Mouse (Mus musculus): ENCODE measurements around the gene Chchd6. TPM values are rescaled to one million over a fixed set of nuclear protein-coding genes. Genes with fewer than 3 reads are reported as not detected.

Gene Chchd6
- polyA plus RNA-seq, 1 experiment from 2014 or later: 91.2 TPM

- no peaks in the 10 kb centered on the region for H3K36me3 ChIP-seq (ENCODE audit: control insufficient read depth, insufficient read depth, low read length)
- H3K9me3 ChIP-seq (ENCODE audit: control insufficient read depth, low read length): no peaks in the 10 kb centered on the region
- H3K9ac ChIP-seq (ENCODE audit: low read depth, low read length): no peak overlapping the region
- ATAC-seq (ENCODE audit: low FRiP score) (0 out of 2 replicates have a peak, but pooled peaks have one; percentile 21), DNase-seq (ENCODE audit: low spot score) (peak; percentile 8)
- no peak overlapping the region for H3K27ac ChIP-seq (ENCODE audit: low read depth, low read length)
- H3K4me3 ChIP-seq (ENCODE audit: low read depth, low read length): no peak overlapping the region
- no peak overlapping the region for H3K4me2 ChIP-seq (replicated peaks; ENCODE audit: low read depth, low read length)
- peaks cover 3% of the 10 kb centered on the region; the same call in 1 of the 2 replicates for H3K4me1 ChIP-seq (replicated peaks; ENCODE audit: control insufficient read depth, insufficient read depth, low read length)
- no peaks in the 10 kb centered on the region for H3K27me3 ChIP-seq (ENCODE audit: control insufficient read depth, insufficient read depth, low read length)
- WGBS: 12% methylated on average over 5 of the region's 5 CpGs
Observed at GRCm38 (mm10) chr6:89381851-89382250, 213.6 kb downstream of the Chchd6 start.

- ATAC-seq (ENCODE audit: low FRiP score): no peak
- Histone ChIP-seq H3K27me3 (ENCODE audit: control insufficient read depth, insufficient read depth, low read length) (no peaks in the 10 kb centered on the region), H3K9ac (ENCODE audit: low read depth, low read length) (no peak overlapping the region), H3K4me2 (replicated peaks; ENCODE audit: low read depth, low read length) (no peak overlapping the region), H3K36me3 (ENCODE audit: control insufficient read depth, insufficient read depth, low read length) (no peaks in the 10 kb centered on the region), H3K27ac (ENCODE audit: low read depth, low read length) (no peak overlapping the region), H3K4me1 (replicated peaks; ENCODE audit: control insufficient read depth, insufficient read depth, low read length) (peaks cover 3% of the 10 kb centered on the region; the same call in 1 of the 2 replicates), H3K9me3 (ENCODE audit: control insufficient read depth, low read length) (no peaks in the 10 kb centered on the region), H3K4me3 (ENCODE audit: low read depth, low read length) (no peak overlapping the region)
- no peak for DNase-seq (ENCODE audit: low spot score)
- WGBS: 41% methylated on average over 3 of the region's 3 CpGs
Observed at GRCm38 (mm10) chr6:89381172-89381571, 214.3 kb downstream of the Chchd6 start.

GRCm38 (mm10) chr6:89380751-89381150 lies 214.7 kb downstream of the Chchd6 start:
- WGBS: 32% methylated on average over 3 of the region's 3 CpGs
- no peaks in the 10 kb centered on the region for H3K36me3 ChIP-seq (ENCODE audit: control insufficient read depth, insufficient read depth, low read length)
- H3K27me3 ChIP-seq (ENCODE audit: control insufficient read depth, insufficient read depth, low read length): no peaks in the 10 kb centered on the region
- H3K27ac ChIP-seq (ENCODE audit: low read depth, low read length): no peak overlapping the region
- H3K4me2 ChIP-seq (replicated peaks; ENCODE audit: low read depth, low read length): no peak overlapping the region
- no peaks in the 10 kb centered on the region for H3K9me3 ChIP-seq (ENCODE audit: control insufficient read depth, low read length)
- H3K4me1 ChIP-seq (replicated peaks; ENCODE audit: control insufficient read depth, insufficient read depth, low read length): peaks cover 3% of the 10 kb centered on the region; the same call in 1 of the 2 replicates
- DNase-seq (ENCODE audit: low spot score): no peak
- H3K4me3 ChIP-seq (ENCODE audit: low read depth, low read length): no peak overlapping the region
- no peak for ATAC-seq (ENCODE audit: low FRiP score)
- no peak overlapping the region for H3K9ac ChIP-seq (ENCODE audit: low read depth, low read length)

- WGBS: 60% methylated on average over 2 of the region's 2 CpGs
Observed at GRCm38 (mm10) chr6:89378264-89378663, 217.2 kb downstream of the Chchd6 start.

GRCm38 (mm10) chr6:89368812-89369211 lies 226.6 kb downstream of the Chchd6 start:
- Histone ChIP-seq H3K36me3 (ENCODE audit: control insufficient read depth, insufficient read depth, low read length) (no peaks in the 10 kb centered on the region), H3K9ac (ENCODE audit: low read depth, low read length) (no peak overlapping the region), H3K27me3 (ENCODE audit: control insufficient read depth, insufficient read depth, low read length) (peaks cover 3% of the 10 kb centered on the region; the same call in 1 of the 2 replicates), H3K4me2 (replicated peaks; ENCODE audit: low read depth, low read length) (no peak overlapping the region), H3K27ac (ENCODE audit: low read depth, low read length) (no peak overlapping the region), H3K9me3 (ENCODE audit: control insufficient read depth, low read length) (no peaks in the 10 kb centered on the region), H3K4me1 (replicated peaks; ENCODE audit: control insufficient read depth, insufficient read depth, low read length) (no peaks in the 10 kb centered on the region), H3K4me3 (ENCODE audit: low read depth, low read length) (no peak overlapping the region)
- ATAC-seq (ENCODE audit: low FRiP score): no peak
- DNase-seq (ENCODE audit: low spot score): no peak

More at GRCm38 (mm10) chr6:89378264-89378663, 217.2 kb downstream of the Chchd6 start:
- DNase-seq (ENCODE audit: low spot score) (no peak), ATAC-seq (ENCODE audit: low FRiP score) (no peak)
- Histone ChIP-seq H3K36me3 (ENCODE audit: control insufficient read depth, insufficient read depth, low read length) (no peaks in the 10 kb centered on the region), H3K4me1 (replicated peaks; ENCODE audit: control insufficient read depth, insufficient read depth, low read length) (peaks cover 3% of the 10 kb centered on the region; the same call in 1 of the 2 replicates), H3K9me3 (ENCODE audit: control insufficient read depth, low read length) (no peaks in the 10 kb centered on the region), H3K27ac (ENCODE audit: low read depth, low read length) (no peak overlapping the region), H3K4me3 (ENCODE audit: low read depth, low read length) (no peak overlapping the region), H3K9ac (ENCODE audit: low read depth, low read length) (no peak overlapping the region), H3K4me2 (replicated peaks; ENCODE audit: low read depth, low read length) (no peak overlapping the region), H3K27me3 (ENCODE audit: control insufficient read depth, insufficient read depth, low read length) (no peaks in the 10 kb centered on the region)

GRCm38 (mm10) chr6:89364342-89364741 lies 231.1 kb downstream of the Chchd6 start:
- DNase-seq (ENCODE audit: low spot score) (no peak), ATAC-seq (ENCODE audit: low FRiP score) (no peak)
- Histone ChIP-seq H3K9me3 (ENCODE audit: control insufficient read depth, low read length) (no peaks in the 10 kb centered on the region), H3K27me3 (ENCODE audit: control insufficient read depth, insufficient read depth, low read length) (peaks cover 7% of the 10 kb centered on the region; the same call in 1 of the 2 replicates), H3K4me1 (replicated peaks; ENCODE audit: control insufficient read depth, insufficient read depth, low read length) (peaks cover 8% of the 10 kb centered on the region), H3K4me3 (ENCODE audit: low read depth, low read length) (no peak overlapping the region), H3K36me3 (ENCODE audit: control insufficient read depth, insufficient read depth, low read length) (no peaks in the 10 kb centered on the region), H3K4me2 (replicated peaks; ENCODE audit: low read depth, low read length) (no peak overlapping the region), H3K9ac (ENCODE audit: low read depth, low read length) (no peak overlapping the region), H3K27ac (ENCODE audit: low read depth, low read length) (no peak overlapping the region)
- WGBS: 73% methylated on average over 3 of the region's 3 CpGs

GRCm38 (mm10) chr6:89363107-89363451 lies 232.4 kb downstream of the Chchd6 start:
- no peak for DNase-seq (ENCODE audit: low spot score)
- Histone ChIP-seq H3K27ac (ENCODE audit: low read depth, low read length) (0 out of 2 replicates have a peak overlapping the region, but pooled peaks have one; percentile 3), H3K9ac (ENCODE audit: low read depth, low read length) (peak overlapping the region; percentile 48), H3K27me3 (ENCODE audit: control insufficient read depth, insufficient read depth, low read length) (peaks cover 7% of the 10 kb centered on the region; the same call in 1 of the 2 replicates), H3K4me3 (ENCODE audit: low read depth, low read length) (peak overlapping the region; percentile 99), H3K9me3 (ENCODE audit: control insufficient read depth, low read length) (no peaks in the 10 kb centered on the region), H3K36me3 (ENCODE audit: control insufficient read depth, insufficient read depth, low read length) (no peaks in the 10 kb centered on the region), H3K4me1 (replicated peaks; ENCODE audit: control insufficient read depth, insufficient read depth, low read length) (peaks cover 8% of the 10 kb centered on the region), H3K4me2 (replicated peaks; ENCODE audit: low read depth, low read length) (peak overlapping the region; percentile 88)
- 2% methylated on average over 16 of the region's 16 CpGs for WGBS
- peak; percentile 51 for ATAC-seq (ENCODE audit: low FRiP score)

GRCm38 (mm10) chr6:89362281-89363106 lies 233.0 kb downstream of the Chchd6 start, which contains the start of gene Plxna1:
Plxna1 (minus strand) TSS chr6:89362620.
- Histone ChIP-seq H3K27ac (ENCODE audit: low read depth, low read length) (peak within 1 kb of the TSS; percentile 79), H3K36me3 (ENCODE audit: control insufficient read depth, insufficient read depth, low read length) (no peaks in the 10 kb centered on the region), H3K4me3 (ENCODE audit: low read depth, low read length) (peak within 1 kb of the TSS; percentile 99), H3K4me1 (replicated peaks; ENCODE audit: control insufficient read depth, insufficient read depth, low read length) (peaks cover 8% of the 10 kb centered on the region), H3K27me3 (ENCODE audit: control insufficient read depth, insufficient read depth, low read length) (peaks cover 7% of the 10 kb centered on the region; the same call in 1 of the 2 replicates), H3K9ac (ENCODE audit: low read depth, low read length) (peak within 1 kb of the TSS; percentile 99), H3K9me3 (ENCODE audit: control insufficient read depth, low read length) (no peaks in the 10 kb centered on the region), H3K4me2 (replicated peaks; ENCODE audit: low read depth, low read length) (peak within 1 kb of the TSS; percentile 88)
- DNase-seq (ENCODE audit: low spot score): peak; percentile 85
- peak; percentile 82 for ATAC-seq (ENCODE audit: low FRiP score)
- under 1% methylated on average over 37 of the region's 110 CpGs for WGBS
